Mouse (Mus musculus) lung, postnatal 36 days (tissue): ENCODE data around the gene Cbln1.

ENCODE experiments used
- DNase-seq: peaks from one replicate; pipeline ENCODE4 v3.0.0; 2022; ENCODE audit warnings: mixed read lengths

Gene Cbln1

DNA sequence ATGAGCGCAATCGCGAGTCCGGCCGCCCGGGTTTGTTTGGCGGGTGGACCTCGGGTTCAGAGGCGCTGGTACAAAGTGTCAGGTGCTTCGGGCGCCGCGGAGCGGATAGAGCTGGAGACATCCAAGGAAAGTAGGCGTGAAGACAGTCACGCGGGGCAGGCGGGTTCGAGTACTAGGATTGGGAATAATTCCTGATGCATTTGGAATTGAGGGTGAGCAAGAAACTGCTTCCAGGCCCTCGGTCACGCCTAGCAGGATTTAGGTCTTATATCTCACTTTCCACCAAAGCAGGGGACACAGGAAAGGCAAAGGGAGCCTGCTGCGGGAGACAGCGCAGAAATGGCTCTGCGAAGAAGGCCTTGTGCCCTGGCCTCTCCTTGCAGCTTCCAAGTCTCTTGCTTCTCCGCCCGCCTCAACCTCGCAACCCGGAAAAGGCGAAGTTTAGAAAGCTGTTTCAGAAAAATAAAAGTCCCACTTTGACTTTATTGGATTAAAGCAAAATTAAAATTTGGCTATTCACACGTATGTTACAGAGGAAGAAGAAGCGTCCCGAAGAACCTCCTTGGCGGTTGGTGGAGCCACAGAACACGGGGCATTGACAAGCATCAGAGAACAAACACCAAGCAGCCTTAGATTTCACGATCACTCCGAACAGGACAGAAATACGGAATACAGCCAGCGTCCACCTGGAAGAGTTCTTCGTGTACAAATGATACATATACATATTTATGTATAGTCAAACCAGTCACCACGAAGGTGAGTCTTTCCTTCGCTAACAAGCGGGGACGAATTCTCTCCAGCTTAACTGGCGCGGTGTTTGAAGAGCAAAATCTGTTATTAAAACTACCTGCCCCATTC is 3.2 kb downstream of the Cbln1 start:
- no peak for DNase-seq

- DNase-seq: no peak
Measured at GRCm38 (mm10) chr8:87468416-87468957, 3.9 kb downstream of the Cbln1 start.

GRCm38 (mm10) chr8:87467906-87468305 is 4.5 kb downstream of the Cbln1 start:
- no peak for DNase-seq

- no peak for DNase-seq
Measured at GRCm38 (mm10) chr8:87466936-87467602, 5.3 kb downstream of the Cbln1 start.

DNA sequence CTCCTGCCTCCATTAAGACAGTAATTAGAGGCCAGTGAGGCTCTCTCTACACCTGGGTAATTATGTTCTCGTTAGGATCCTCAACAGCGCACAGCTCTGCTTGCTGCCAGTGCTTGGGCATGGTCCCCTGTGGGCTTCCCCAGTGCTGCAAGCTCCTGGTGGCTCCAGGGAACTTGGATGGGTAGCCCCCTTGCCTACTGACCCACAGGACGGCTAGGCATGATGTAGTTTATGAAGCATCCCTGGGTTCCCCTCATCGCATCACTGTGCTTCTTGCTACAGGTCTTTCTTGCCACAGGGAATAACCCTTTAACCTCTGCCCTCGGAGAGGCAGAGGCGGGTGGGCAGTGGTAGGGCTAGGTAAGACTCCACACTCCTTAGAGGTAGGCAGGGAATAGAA is 6.1 kb downstream of the Cbln1 start:
- DNase-seq: no peak

- no peak for DNase-seq
Measured at GRCm38 (mm10) chr8:87464446-87464845, 8.0 kb downstream of the Cbln1 start.

- DNase-seq: no peak
Measured at GRCm38 (mm10) chr8:87461801-87462200, 10.6 kb downstream of the Cbln1 start.

DNA sequence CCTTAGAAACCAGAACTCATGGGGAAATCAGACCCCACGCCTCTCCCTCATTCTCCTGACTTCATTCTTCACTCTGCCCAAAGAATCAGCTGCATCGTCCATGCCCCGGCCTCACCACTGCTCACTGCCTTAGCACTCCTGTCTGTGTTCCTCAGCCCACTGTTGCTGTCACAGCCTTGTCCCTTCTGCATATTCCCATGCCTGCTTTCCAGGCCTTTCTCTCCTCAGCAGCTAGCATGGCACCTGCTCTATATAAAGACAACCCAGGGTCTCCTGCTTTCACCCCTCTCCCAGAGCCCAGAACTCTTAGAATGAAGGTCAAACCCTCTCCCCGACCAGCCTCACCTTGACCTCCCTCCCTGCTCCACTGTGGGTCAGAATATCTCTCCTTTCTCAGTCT is 15.5 kb downstream of the Cbln1 start:
- DNase-seq: no peak

DNA sequence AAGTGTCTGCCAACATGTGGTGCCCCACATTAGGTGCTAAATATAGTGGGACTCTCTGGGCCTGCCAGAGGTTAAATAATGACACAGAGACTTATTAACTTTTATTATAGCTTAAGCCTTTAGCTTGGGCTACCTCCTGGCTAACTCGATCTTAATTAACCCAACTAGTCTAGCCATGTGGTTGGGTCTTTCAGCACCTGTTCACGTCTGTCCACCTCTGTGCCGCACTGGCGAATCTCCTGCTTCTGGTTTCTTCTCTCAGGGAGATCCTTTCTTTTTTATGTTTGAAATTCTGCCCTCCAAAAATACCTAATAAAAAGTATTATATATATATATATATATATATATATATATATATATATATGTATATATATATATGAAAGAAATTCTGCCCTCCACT is 19.6 kb downstream of the Cbln1 start:
- DNase-seq: no peak

DNA sequence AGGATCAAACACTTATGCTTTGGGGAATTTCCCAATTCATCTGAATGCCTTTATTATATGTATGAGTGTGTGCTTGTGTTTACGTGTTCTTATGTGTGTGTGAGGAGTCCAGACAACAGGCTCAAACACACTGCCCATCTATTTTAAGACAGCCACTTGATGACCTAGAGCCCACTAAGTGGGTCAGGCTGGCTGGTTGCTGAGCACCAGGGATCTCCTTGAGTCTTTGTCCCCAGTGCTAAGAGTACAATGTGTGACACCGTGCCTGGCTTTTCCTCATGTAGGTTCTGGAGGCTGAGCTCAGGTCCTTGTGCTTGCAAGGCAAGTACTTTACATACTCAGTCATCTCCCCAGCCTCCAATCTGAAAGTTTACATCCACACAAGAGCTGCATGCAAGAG is 20.7 kb downstream of the Cbln1 start:
- DNase-seq: no peak

DNA sequence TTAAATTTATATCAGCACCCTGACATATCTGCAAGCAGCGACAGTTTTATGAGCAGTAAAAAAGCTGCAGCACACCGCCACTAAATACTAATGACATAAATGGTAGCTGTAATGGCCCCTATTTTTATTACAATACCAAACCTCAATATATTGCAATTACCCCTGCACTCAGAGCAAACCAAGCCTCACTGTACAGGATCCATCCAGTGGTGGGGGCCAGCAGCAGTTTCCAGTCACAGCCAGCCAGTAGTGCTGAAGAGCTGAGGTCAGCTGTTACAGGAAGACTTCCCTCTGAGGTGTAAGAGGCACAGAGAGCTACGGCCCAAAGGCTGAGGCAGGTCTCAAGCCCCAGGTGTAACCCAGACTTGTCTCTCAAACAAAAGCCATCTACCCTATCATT is 37.8 kb downstream of the Cbln1 start:
- DNase-seq: no peak

DNA sequence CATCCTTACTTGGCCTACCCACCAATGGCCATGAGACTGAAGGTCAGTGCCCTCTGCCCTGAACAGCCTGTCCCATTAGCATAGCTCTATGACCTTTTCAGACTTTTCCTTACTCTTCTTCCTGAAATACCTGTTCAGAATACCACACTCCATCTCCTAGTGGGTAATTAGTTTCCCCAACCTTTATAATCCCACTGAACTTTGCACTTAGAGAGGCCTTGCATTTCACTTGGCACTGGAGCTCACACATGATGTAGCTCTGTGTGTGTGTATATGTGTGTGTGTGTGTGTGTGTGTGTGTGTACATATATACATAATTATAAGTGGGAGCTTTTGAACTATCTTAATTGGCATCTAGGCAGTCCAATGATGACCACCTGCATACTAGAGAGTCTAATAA is 45.2 kb downstream of the Cbln1 start:
- no peak for DNase-seq

DNA sequence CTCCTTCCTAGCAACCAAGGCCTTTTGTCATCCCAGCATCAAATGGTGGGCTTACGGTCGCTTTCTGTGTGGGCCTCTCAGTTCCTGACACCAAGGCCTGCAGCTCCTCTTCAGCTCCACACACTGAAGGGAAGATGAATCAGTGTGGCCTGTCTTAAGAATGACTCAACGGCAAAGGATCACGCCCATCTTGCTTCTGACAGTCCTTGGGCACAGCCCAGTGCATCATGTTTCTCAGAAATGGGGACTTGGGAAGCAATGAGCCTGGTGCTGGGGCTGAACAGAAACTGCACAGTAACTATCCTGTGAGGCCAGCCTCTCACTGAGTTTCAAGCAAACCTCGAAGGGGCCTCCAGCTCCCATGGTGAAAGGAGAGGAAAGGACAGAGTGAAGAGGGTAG is 47.7 kb downstream of the Cbln1 start:
- no peak for DNase-seq

DNA sequence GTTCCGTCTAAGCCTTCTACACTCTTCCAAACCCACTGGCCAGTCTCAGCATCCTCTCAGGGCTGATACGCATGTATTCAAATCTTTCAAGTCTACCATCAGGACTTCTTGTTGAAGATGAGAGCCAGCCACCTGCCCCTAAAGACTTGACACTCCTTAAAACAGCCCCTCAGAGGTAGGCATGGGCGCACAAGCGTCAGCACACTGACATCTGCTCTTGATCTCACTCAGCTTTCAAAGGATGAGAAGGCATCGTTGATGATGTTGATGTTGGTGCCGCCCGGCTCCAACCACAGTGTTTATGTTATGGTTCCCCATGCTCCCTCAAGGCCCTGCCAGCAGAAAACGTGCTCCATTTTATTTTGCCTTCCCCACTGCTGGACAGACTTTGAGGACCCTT is 50.7 kb downstream of the Cbln1 start:
- DNase-seq: no peak
